Mouse (Mus musculus): ENCODE results near the gene Hat1.

Hat1 gene

DNA sequence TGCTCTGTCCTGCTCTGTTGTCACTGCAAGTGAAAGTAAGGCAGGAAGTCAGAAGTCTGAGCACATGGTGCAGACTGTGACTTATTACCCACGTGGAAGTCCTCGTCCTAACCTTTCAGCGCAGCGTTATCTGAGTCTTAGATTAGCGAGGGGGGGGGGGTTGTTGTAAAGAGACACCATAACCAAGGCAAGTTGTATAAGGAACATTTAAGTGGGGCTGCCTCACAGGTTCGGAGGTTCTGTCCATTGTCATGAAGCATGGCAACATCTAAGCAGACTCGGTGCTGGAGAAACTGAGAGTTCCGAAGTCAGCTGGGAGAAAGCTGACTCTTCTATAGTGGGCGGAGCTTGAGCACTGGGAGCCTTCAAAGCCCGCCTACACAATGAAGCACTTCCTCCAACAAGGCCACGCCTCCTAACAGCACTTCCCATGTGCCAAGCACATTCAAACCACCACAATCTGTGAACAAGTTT lies 12.3 kb upstream of the Hat1 start:
- no peak for DNase-seq (ENCODE audit: low spot score in 2 of 2)

DNA sequence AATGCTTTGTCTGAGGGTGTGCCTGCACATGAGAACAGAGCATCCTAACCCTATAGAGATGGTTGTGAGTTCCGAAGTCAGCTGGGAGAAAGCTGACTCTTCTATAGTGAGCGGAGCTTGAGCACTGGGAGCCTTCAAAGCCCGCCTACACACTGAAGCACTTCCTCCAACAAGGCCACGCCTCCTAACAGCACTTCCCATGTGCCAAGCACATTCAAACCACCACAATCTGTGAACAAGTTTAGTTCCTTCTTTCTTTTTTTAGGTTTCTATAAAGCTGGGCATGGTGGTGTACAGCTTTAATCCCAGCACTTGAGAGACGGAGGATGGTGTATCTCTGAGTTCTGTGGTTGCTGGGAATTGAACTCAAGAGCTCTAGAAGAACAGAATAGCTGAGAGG lies 11.3 kb upstream of the Hat1 start:
- no peak for DNase-seq (ENCODE audit: low spot score in 2 of 2)

DNA sequence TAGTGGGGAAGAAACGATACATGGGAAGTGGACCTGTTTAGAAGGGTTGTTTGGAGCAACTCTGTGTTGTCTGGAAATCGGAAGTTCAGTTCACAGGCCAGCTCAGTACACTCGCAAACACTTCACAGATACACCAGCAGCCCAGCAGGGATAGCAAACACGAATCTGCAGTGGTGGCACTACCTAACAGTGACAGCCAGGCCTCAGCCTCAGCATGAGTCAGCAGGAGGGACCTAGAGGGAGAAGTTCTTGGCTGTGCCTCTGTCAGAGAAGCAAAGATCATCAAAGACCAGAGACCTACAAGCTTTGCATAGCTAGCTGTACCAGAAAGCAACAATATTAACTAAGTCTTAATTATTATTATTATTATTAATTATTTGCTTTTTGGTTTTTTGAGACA lies 6.8 kb upstream of the Hat1 start:
- no peak for DNase-seq (ENCODE audit: low spot score in 2 of 2)

DNA sequence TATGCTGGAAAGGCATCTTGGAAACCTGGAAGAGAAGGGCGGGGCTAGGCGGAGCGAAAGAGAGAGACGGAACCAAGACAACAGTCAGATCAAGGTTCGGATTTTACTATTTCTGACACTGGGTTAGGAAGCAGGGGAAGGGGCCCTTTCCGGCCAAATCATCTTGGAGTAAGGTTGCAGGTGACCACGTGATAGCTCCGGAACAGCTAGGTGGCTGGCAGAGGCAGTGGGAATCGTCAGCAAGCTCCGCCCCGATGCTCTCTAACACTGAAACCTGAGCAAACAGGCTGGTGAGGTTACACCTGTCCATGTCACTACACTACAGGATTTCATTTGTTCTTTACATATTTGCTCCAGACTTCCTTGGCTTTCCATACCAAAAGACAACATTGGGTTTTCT lies 4.9 kb upstream of the Hat1 start:
- no peak for DNase-seq (ENCODE audit: low spot score in 2 of 2)

DNA sequence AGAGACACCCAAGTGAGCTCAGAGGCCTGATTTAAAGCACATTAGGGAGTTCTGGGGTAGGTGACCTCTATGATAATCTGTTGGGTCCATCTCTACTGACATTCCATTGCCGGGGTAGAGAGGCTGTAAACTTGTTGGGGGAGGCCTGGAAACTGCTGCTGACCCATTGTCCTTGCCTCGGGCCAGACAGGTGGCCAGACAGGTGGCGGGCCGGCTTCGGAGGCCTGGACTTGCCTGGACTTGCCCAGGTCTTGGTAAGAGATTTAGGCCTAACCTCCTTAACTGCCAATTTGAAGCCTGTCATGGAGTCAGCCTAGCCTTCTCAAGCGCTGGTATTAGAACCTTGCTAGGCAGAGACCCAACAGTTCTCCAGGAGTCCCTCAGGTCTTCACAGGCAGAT lies 992 bp upstream of the Hat1 start:
- DNase-seq (ENCODE audit: low spot score in 2 of 2), result no peak

DNA sequence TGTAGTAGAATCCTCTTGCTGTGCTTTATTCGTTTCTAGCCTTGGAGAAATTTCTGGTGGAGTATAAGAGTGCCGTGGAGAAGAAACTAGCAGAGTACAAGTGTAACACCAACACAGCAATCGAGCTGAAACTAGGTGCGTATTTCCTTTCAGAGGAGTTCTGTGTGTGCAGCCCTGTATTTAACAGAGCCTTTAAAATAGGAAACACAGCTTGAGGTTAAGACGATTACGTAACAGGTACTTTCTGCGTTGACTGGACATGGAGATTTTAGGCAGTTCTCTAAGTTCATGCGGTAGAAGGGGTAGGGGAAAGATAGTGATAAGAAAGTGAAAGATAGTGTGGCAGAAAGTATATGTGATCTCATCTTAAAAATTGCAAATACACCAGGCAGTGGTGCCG lies 1.1 kb downstream of the Hat1 start:
- DNase-seq (ENCODE audit: low spot score in 2 of 2), result no peak

DNA sequence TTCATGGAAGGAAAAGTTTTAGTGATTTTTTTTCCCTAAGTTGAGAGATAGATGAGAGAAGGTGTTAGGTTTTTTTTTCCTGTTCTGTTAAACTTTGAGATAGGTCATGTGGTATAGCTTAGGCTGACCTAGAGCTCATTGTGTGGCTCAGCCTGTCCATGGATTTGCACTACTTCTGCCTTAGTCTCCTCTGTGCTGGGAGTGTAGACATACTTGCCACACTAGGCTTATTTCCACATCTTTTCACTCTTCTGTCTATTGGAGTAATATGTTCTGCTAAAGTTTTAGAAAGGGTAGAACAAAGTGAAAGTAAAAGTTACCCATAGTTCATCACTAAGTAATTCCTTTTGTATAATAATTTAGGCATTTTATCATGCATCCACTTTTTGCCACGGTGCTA lies 16.9 kb downstream of the Hat1 start:
- no peak for DNase-seq (ENCODE audit: low spot score in 2 of 2)

DNA sequence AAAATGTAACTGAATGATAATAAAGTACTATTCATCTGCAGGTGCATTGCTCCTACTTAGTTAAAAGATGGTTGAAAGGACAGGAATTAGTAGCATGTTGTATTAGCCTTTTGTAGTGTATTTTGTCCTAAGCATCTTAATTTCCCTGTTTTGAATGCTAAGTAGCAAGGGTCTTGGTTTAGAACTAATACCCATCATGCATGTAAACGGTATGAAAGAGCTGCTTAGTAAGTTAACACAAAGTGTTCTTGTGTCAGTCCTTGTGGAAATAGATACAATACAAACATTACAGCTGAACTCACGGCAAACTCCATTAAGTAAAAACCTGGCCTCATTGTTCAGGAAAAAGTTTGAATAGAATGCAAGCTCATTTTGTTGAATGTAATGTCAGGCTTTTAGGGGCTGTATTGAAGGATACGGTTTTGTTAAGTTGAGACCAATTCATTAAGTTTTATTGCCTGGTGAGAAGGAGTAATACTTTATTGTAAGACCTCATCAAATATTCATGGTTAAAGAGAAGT lies 30.1 kb downstream of the Hat1 start:
- no peak for DNase-seq (ENCODE audit: low spot score in 2 of 2)

DNA sequence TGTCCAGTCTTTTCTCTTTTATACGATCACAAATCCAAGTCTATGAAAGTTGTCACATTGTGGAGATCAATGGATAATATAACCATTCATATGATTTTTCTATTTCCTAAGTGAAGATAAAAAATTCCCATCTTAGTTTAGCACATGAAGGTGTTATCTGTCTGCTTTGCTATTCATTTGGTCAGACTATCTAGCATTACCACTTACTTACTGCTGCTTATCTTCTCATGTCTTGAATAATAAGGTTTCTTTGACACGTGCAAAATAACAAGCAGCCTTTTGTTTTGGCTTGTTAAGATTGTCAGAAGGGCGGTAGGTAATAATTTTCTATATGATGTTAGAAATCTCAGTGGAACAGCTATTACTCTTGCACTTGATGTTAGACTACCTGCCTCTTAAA lies 30.6 kb downstream of the Hat1 start:
- no peak for DNase-seq (ENCODE audit: low spot score in 2 of 2)

DNA sequence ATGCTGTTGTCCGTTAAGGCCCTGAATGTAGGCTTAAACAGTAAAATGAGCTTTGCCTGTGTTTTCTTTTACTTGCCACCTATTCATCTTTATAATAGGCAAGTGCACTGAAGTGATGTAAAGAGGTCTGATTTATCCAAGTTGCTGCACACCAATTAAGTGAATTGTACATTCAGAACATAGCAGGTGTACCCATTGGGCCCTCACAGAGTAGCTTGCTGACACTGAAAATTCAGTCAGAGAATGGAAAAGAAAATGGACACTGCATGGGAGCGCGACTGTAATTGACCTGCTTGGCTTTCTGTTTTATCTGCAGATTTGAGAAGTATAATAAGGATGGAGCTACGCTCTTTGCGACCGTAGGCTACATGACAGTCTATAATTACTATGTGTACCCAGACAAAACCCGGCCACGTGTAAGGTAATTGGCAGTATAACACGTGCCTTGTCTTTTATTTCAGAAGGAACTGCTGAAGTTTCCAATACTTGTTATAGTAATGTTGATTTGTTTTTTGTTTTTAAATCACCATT lies 32.2 kb downstream of the Hat1 start:
- DNase-seq (ENCODE audit: low spot score in 2 of 2), result no peak

DNA sequence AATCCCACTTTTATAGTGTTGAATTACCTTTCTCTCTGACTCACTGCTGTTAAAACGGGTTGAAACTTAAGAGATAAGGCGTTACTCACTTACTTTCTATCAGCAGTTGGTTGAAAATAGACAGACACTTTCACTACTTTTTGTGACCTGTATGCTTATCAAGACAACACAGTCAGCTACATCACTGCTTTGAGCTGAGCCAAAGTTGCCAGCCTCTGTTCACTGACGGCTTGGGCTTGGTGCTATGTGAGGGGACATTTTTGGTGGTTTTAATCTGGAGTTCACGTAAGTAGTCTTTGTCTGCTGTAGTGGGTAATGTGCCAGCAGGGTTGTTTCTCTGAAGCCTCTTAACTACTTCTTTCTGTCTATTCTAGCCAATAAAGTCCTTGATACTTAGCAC lies 35.8 kb downstream of the Hat1 start:
- DNase-seq (ENCODE audit: low spot score in 2 of 2), result no peak

DNA sequence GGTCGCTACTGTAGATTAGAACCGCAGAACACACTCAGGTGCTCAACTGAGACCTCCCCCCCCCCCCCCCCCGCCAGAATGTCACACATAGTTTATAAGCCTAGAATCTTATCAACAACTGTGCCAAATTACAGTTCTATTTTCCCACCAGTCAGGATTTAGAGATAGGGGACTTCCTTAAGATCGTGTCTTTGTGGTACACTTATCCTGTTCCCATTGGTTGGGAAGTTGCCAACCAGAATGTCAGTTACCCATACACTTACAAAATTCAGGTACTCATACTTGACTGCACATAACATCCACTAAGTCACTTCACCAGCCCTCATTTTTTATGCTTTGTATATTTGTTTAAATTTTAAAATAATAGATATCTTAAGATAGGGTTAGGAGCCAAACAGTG lies 46.7 kb downstream of the Hat1 start:
- no peak for DNase-seq (ENCODE audit: low spot score in 2 of 2)

DNA sequence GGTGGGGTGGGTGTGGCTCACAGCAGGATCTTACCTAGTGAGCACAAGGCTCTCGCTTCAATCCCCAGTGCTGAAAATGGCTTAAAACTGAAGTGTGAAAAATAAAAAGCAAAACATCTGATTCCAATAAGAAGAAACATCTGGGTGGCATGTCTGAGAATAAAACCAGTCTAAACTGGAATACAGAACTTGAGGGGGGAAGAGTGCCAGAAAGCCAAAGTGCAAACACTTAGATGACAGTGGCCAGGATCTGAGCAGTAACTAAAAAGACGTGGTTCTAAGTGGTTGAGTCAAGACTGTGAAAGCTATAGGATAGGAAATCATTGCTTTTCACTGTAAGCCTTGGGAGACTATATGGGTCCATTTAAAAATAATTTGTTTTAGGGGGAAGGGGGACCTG lies 54.6 kb downstream of the Hat1 start:
- DNase-seq (ENCODE audit: low spot score in 2 of 2), result no peak

DNA sequence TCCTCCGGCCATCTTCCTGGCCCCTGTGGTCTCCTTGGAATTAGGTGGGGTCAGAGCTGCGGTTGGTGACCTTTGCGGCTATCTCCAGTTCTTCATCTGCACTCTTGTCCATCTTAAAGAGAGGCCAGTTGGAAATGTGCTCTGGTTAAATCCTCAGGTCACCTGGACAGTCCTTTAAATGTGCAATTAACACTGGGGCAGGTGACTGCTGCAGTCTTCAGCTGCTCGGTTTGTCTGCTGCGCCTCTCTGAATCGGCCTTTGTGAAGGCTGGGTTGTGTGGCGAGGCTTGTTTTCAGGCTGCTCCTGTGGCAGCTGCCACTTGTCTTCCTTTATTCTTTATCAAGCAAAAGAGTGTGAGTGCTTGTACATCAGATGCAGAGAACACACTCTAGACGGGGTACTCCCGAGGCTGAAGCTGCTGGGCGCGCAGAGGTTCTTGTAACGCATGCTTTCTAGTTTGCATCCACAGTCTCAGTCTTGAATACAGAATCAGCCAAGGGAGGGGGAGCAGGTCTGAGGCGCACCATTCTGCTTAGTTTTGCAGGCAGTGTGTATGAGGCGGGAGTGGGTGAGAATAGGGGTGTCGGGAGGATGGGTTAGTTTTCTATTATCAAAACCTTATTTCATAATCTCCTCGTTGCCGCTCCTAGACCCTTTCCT lies 56.9 kb downstream of the Hat1 start:
- DNase-seq (ENCODE audit: low spot score in 2 of 2), result no peak

DNA sequence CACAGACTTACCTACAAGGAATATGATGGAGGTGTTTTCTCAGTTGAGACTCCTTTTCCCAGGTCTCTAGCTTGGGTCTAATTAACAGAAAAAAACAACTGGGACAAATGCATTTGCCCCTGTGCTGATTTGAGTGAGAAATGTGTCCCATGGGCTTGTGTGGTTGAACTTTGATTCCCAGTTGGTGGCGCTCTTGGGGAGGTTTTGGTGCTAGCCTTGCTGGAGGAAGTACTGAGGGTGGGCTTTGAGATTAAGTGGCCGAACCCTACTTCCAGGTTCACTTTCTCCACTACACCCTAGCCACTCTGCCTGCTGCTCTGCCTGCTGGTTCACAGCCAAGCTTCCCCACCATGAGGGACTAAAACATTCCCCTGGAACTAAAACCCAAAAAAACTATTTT lies 60.8 kb downstream of the Hat1 start:
- DNase-seq (ENCODE audit: low spot score in 2 of 2), result no peak

DNA sequence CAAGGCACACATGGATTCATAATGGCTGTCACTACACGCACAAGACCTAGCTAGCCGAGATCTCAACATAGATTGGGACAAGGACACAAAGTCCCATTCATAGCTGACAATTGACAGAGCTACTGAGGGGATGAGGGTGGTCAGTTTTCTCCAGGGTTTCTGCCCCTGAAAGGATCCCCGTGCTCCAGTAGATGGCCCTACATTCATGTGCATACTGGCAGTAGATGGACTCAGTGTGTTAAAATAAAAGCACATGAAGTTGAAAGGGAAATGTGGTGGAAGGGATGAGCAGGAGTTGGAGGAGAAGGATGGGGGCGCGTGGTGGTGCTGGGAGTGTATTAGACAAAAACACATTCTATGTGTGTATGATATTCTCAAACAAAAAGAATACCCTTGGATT lies 63.0 kb downstream of the Hat1 start:
- no peak for DNase-seq (ENCODE audit: low spot score in 2 of 2)

DNA sequence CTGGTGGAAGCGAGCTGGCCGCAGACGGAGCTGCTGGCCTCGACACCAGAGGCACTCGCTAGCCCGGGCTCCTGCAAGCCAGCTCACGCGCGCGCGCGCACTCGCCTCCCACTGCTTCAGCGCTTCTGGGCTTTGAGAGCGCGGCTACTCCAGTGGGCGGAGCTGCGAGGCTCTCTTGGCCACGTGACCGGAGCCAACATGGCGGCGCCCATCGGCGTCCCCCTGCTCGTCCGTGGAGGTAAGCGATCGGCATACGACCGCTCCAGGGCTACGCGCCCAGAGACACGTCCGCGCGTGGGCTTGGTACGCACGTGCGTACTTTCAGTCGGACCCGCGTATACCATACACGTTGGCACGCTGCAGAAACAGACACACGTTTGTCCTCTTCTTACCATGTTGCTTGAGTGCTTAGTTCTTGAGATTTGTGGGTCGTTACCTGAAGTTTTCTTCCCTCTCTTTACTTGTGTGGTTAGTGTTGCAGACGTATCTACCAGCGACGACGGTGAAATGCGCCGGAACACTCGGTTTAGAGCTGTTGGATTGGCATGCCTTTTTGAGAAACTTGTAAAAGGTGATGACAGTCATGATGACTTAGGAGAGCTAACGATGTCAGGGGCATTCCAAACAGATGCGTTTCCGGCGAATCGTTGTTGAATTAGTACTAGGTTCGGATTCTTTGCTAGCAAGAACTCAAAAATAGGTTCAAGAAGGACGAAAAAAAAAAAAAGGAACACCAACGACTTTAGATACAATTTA lies 64.6 kb downstream of the Hat1 start, which contains the start of gene Metap1d:
Gene Metap1d, plus strand, starts transcription at position 116 of the 756 bp plus-strand sequence.
- DNase-seq (ENCODE audit: low spot score in 2 of 2), result peak; percentile 86 to 95

DNA sequence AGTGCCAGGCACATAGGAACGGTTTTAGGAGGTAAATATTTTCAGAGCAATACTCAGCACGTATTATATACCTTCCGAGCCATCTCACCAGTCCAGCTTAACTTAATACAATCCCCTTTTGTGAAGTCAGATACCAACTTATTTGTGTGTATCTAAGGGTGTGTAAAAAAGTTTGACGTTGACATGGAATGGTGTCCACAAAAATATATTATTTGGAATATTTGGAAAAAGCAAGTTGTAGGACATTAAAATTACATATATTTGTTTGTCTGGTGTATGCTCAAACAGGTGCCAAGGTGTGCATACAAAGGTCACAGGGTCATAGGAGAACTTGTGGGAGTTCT lies 65.1 kb downstream of the Hat1 start:
- DNase-seq (ENCODE audit: low spot score in 2 of 2), result no peak

DNA sequence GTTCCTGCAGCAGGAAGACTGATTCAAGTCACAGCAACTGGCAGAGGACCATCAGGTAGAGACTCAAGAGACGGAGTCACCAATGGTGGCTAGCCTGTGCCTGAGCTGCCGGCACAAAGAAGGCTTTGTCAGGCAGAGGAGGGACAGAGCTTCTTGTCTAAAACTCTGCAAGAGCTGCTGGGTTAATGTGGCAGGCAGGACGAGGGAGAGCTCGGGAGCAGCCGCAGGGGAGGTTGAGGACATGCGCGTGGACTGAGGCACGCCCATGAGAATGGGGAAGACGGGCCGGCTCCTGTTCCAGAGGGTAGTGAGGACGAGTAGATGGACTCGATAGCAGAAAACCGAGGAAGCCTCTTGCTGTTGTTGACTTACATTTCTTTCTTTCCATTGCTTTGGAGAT lies 69.9 kb downstream of the Hat1 start:
- DNase-seq (ENCODE audit: low spot score in 2 of 2), result no peak

DNA sequence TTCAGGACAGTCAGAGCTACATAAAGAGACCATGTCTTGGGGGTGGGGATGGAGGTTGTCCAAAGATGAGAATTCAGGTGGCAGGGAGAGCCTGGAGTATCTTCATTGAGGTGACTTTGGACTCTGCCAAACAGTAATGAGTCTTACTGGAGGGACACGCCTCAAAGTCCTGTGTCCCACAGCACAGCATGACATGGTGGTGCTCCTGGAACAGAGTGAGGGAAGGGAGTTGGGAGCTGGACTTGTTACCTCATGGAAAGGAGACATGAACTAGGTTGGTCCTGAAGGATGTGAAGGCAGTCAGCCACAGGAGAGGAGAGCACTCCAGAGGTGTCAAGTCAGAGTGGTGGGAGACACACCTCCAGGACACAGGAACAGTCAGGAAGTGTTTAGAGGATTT lies 70.9 kb downstream of the Hat1 start:
- DNase-seq (ENCODE audit: low spot score in 2 of 2), result no peak

DNA sequence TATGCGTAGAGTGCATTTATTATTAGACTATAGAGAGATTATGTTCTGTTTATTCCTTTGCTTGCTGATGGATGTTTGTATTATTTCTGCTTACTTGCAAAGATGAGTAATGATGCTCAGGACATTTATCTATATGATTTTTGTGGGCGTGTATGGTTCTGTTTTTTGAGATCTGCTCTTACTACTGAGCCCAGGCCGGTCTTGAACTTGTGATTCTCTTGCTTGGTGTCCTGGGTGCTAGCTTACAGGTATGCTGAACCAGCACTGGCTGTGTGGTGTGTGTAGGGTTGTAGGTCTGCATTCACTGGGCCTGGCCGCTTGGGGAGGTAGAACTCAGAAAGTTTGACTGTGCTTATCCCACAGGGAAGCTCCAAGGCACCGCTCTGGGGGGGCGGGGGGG lies 72.4 kb downstream of the Hat1 start:
- no peak for DNase-seq (ENCODE audit: low spot score in 2 of 2)

DNA sequence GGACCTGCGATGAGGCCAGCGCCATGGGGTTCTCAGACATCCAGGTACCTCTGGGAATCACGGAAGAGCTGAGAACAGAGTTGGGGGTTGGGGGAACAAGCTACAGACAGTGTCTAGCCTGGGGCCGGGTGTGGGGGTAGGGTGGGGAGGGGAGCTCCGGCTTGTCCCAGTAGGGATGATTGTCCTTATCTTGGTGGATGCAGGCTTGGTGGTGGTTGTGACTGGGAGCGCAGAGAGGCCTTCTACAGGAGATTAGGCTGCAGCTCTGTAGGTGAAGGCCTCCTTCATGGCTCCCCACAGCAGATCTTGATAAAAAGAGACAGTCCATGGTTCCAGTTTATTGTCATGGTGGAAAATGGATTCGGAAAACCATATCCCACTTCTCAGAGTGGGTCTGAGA lies 72.8 kb downstream of the Hat1 start:
- DNase-seq (ENCODE audit: low spot score in 2 of 2), result no peak

DNA sequence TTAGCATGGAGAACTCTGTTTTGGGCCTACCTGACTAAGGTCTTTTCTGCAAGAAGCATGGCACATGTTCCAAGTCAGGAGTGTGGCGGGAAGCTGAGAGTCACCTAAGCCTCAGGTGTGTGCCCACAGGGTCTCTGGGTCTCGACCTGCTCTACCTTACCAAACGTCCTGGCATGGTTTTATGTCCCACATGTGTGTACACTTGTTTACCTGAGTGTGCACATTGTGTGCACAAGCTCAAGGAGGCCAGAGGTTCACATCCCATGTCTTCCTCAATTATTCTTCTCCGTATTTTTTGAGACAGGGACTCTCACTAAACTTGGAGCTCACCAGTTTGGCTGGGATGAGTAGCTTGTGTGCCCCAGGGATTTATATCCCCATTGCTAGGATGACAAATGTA lies 73.3 kb downstream of the Hat1 start:
- DNase-seq (ENCODE audit: low spot score in 2 of 2), result no peak

Data from left cerebral cortex, adult 9 months (tissue).